Mouse (Mus musculus): ENCODE data around the gene Sppl3. TPM values are rescaled to one million over a fixed set of nuclear protein-coding genes. Genes with fewer than 3 reads are reported as not detected.

Gene Sppl3
- polyA plus RNA-seq, 1 experiment: 66.4 TPM

GRCm38 (mm10) chr5:115028920-115029319 is 18.0 kb downstream of the Sppl3 start:
- H3K27ac ChIP-seq (ENCODE audit: insufficient read depth, low read length): no peak overlapping the region
- TF ChIP-seq POLR2A (IDR thresholded peaks at IDR 0.05; ENCODE audit: extremely low read depth, insufficient read depth, low read length) (no peak), CTCF (IDR thresholded peaks at IDR 0.05; ENCODE audit: extremely low read depth, insufficient read depth, low read length) (no peak)
- peaks cover 2% of the 10 kb centered on the region for H3K4me1 ChIP-seq (ENCODE audit: control insufficient read depth, insufficient read depth, low read length)

GRCm38 (mm10) chr5:115029509-115029908 is 18.6 kb downstream of the Sppl3 start:
- Histone ChIP-seq H3K27ac (ENCODE audit: insufficient read depth, low read length) (no peak overlapping the region), H3K4me3 (ENCODE audit: insufficient read depth, low read length) (no peak overlapping the region), H3K4me1 (ENCODE audit: control insufficient read depth, insufficient read depth, low read length) (peaks cover 2% of the 10 kb centered on the region)
- TF ChIP-seq POLR2A (IDR thresholded peaks at IDR 0.05; ENCODE audit: extremely low read depth, insufficient read depth, low read length) (no peak), CTCF (IDR thresholded peaks at IDR 0.05; ENCODE audit: extremely low read depth, insufficient read depth, low read length) (no peak)

More at GRCm38 (mm10) chr5:115028920-115029319, 18.0 kb downstream of the Sppl3 start:
- H3K4me3 ChIP-seq (ENCODE audit: insufficient read depth, low read length): no peak overlapping the region

- Histone ChIP-seq H3K4me3 (ENCODE audit: insufficient read depth, low read length) (no peak overlapping the region), H3K27ac (ENCODE audit: insufficient read depth, low read length) (no peak overlapping the region), H3K4me1 (ENCODE audit: control insufficient read depth, insufficient read depth, low read length) (no peaks in the 10 kb centered on the region)
- no peak for TF ChIP-seq POLR2A (IDR thresholded peaks at IDR 0.05; ENCODE audit: extremely low read depth, insufficient read depth, low read length)
- no peak for TF ChIP-seq CTCF (IDR thresholded peaks at IDR 0.05; ENCODE audit: extremely low read depth, insufficient read depth, low read length)
Measured at GRCm38 (mm10) chr5:115031576-115031975, 20.6 kb downstream of the Sppl3 start.

- Histone ChIP-seq H3K4me1 (ENCODE audit: control insufficient read depth, insufficient read depth, low read length) (no peaks in the 10 kb centered on the region), H3K4me3 (ENCODE audit: insufficient read depth, low read length) (no peak overlapping the region), H3K27ac (ENCODE audit: insufficient read depth, low read length) (no peak overlapping the region)
- no peak for TF ChIP-seq CTCF (IDR thresholded peaks at IDR 0.05; ENCODE audit: extremely low read depth, insufficient read depth, low read length)
- TF ChIP-seq POLR2A (IDR thresholded peaks at IDR 0.05; ENCODE audit: extremely low read depth, insufficient read depth, low read length): no peak
Measured at GRCm38 (mm10) chr5:115032620-115033019, 21.7 kb downstream of the Sppl3 start.

GRCm38 (mm10) chr5:115035217-115035616 is 24.3 kb downstream of the Sppl3 start:
- TF ChIP-seq POLR2A (IDR thresholded peaks at IDR 0.05; ENCODE audit: extremely low read depth, insufficient read depth, low read length) (no peak), CTCF (IDR thresholded peaks at IDR 0.05; ENCODE audit: extremely low read depth, insufficient read depth, low read length) (no peak)
- no peaks in the 10 kb centered on the region; the same call in 1 of the 2 replicates for H3K4me1 ChIP-seq (ENCODE audit: control insufficient read depth, insufficient read depth, low read length)
- H3K4me3 ChIP-seq (ENCODE audit: insufficient read depth, low read length): no peak overlapping the region
- H3K27ac ChIP-seq (ENCODE audit: insufficient read depth, low read length): no peak overlapping the region

- TF ChIP-seq CTCF (IDR thresholded peaks at IDR 0.05; ENCODE audit: extremely low read depth, insufficient read depth, low read length) (no peak), POLR2A (IDR thresholded peaks at IDR 0.05; ENCODE audit: extremely low read depth, insufficient read depth, low read length) (no peak)
- Histone ChIP-seq H3K4me1 (ENCODE audit: control insufficient read depth, insufficient read depth, low read length) (peaks cover 2% of the 10 kb centered on the region; the same call in 1 of the 2 replicates), H3K4me3 (ENCODE audit: insufficient read depth, low read length) (no peak overlapping the region)
Measured at GRCm38 (mm10) chr5:115037099-115037498, 26.2 kb downstream of the Sppl3 start.

GRCm38 (mm10) chr5:115040756-115041155 is 29.8 kb downstream of the Sppl3 start:
- TF ChIP-seq CTCF (IDR thresholded peaks at IDR 0.05; ENCODE audit: extremely low read depth, insufficient read depth, low read length) (no peak), POLR2A (IDR thresholded peaks at IDR 0.05; ENCODE audit: extremely low read depth, insufficient read depth, low read length) (no peak)
- no peak overlapping the region for H3K27ac ChIP-seq (ENCODE audit: insufficient read depth, low read length)

More at GRCm38 (mm10) chr5:115037099-115037498, 26.2 kb downstream of the Sppl3 start:
- no peak overlapping the region for H3K27ac ChIP-seq (ENCODE audit: insufficient read depth, low read length)

GRCm38 (mm10) chr5:115043626-115044025 is 32.7 kb downstream of the Sppl3 start:
- Histone ChIP-seq H3K4me3 (ENCODE audit: insufficient read depth, low read length) (no peak overlapping the region), H3K4me1 (ENCODE audit: control insufficient read depth, insufficient read depth, low read length) (peaks cover 6% of the 10 kb centered on the region)
- TF ChIP-seq CTCF (IDR thresholded peaks at IDR 0.05; ENCODE audit: extremely low read depth, insufficient read depth, low read length): no peak
- TF ChIP-seq POLR2A (IDR thresholded peaks at IDR 0.05; ENCODE audit: extremely low read depth, insufficient read depth, low read length): no peak

More at GRCm38 (mm10) chr5:115040756-115041155, 29.8 kb downstream of the Sppl3 start:
- Histone ChIP-seq H3K4me3 (ENCODE audit: insufficient read depth, low read length) (no peak overlapping the region), H3K4me1 (ENCODE audit: control insufficient read depth, insufficient read depth, low read length) (peaks cover 4% of the 10 kb centered on the region)

GRCm38 (mm10) chr5:115045146-115045677 is 34.3 kb downstream of the Sppl3 start:
- H3K4me3 ChIP-seq (ENCODE audit: insufficient read depth, low read length): no peak overlapping the region
- H3K4me1 ChIP-seq (ENCODE audit: control insufficient read depth, insufficient read depth, low read length): peaks cover 6% of the 10 kb centered on the region
- H3K27ac ChIP-seq (ENCODE audit: insufficient read depth, low read length): no peak overlapping the region; the same call in 1 of the 2 replicates
- TF ChIP-seq CTCF (IDR thresholded peaks at IDR 0.05; ENCODE audit: extremely low read depth, insufficient read depth, low read length) (no peak), POLR2A (IDR thresholded peaks at IDR 0.05; ENCODE audit: extremely low read depth, insufficient read depth, low read length) (no peak)

More at GRCm38 (mm10) chr5:115043626-115044025, 32.7 kb downstream of the Sppl3 start:
- no peak overlapping the region for H3K27ac ChIP-seq (ENCODE audit: insufficient read depth, low read length)

GRCm38 (mm10) chr5:115049692-115050091 is 38.8 kb downstream of the Sppl3 start:
- Histone ChIP-seq H3K4me3 (ENCODE audit: insufficient read depth, low read length) (no peak overlapping the region), H3K27ac (ENCODE audit: insufficient read depth, low read length) (no peak overlapping the region), H3K4me1 (ENCODE audit: control insufficient read depth, insufficient read depth, low read length) (peaks cover 7% of the 10 kb centered on the region)
- TF ChIP-seq CTCF (IDR thresholded peaks at IDR 0.05; ENCODE audit: extremely low read depth, insufficient read depth, low read length): no peak
- TF ChIP-seq POLR2A (IDR thresholded peaks at IDR 0.05; ENCODE audit: extremely low read depth, insufficient read depth, low read length): no peak
